Mouse (Mus musculus): ENCODE measurements around the gene Slc13a4. TPM values are rescaled to one million over a fixed set of nuclear protein-coding genes. Genes with fewer than 3 reads are reported as not detected.

The Slc13a4 gene
- total and polyA plus RNA-seq, 2 experiments from 2014 or later, result 0.11 to 0.22 TPM

- TF ChIP-seq CTCF (IDR thresholded peaks at IDR 0.05; ENCODE audit: low read depth), result no peak
- TF ChIP-seq EP300 (IDR thresholded peaks at IDR 0.05; ENCODE audit: low read depth), result no peak
- Histone ChIP-seq H3K36me3 (replicated peaks; ENCODE audit: control insufficient read depth, insufficient read depth, low read length) (no peaks in the 10 kb centered on the region), H3K4me1 (ENCODE audit: control insufficient read depth, insufficient read depth) (peaks cover 15% of the 10 kb centered on the region), H3K4me3 (ENCODE audit: low read depth, low read length) (no peak overlapping the region), H3K27ac (ENCODE audit: low read depth) (no peak overlapping the region), H3K27me3 (ENCODE audit: control insufficient read depth, insufficient read depth, low read length) (no peaks in the 10 kb centered on the region), H3K4me2 (ENCODE audit: low read depth, low read length) (no peak overlapping the region), H3K9me3 (replicated peaks; ENCODE audit: control insufficient read depth, low read length) (no peaks in the 10 kb centered on the region), H3K9ac (replicated peaks; ENCODE audit: low read depth, low read length) (no peak overlapping the region)
- DNase-seq (ENCODE audit: low spot score), result no peak
- WGBS, result 90% methylated on average over 7 of the region's 7 CpGs
- ATAC-seq (ENCODE audit: insufficient read depth, low read depth), result no peak
Measured at GRCm38 (mm10) chr6:35302581-35302980, 5.3 kb downstream of the Slc13a4 start.

GRCm38 (mm10) chr6:35298323-35298722, 9.6 kb downstream of the Slc13a4 start:
- Histone ChIP-seq H3K36me3 (replicated peaks; ENCODE audit: control insufficient read depth, insufficient read depth, low read length) (no peaks in the 10 kb centered on the region), H3K4me1 (ENCODE audit: control insufficient read depth, insufficient read depth) (peaks cover 25% of the 10 kb centered on the region), H3K9me3 (replicated peaks; ENCODE audit: control insufficient read depth, low read length) (no peaks in the 10 kb centered on the region), H3K4me2 (ENCODE audit: low read depth, low read length) (0 out of 2 replicates have a peak overlapping the region, but pooled peaks have one; percentile 3), H3K27ac (ENCODE audit: low read depth) (peak overlapping the region; percentile 78), H3K27me3 (ENCODE audit: control insufficient read depth, insufficient read depth, low read length) (no peaks in the 10 kb centered on the region), H3K4me3 (ENCODE audit: low read depth, low read length) (no peak overlapping the region), H3K9ac (replicated peaks; ENCODE audit: low read depth, low read length) (no peak overlapping the region)
- WGBS, result 10% methylated on average over 6 of the region's 6 CpGs
- no peak for TF ChIP-seq EP300 (IDR thresholded peaks at IDR 0.05; ENCODE audit: low read depth)
- TF ChIP-seq CTCF (IDR thresholded peaks at IDR 0.05; ENCODE audit: low read depth), result no peak
- peak; percentile 63 for DNase-seq (ENCODE audit: low spot score)
- peak; percentile 60 for ATAC-seq (ENCODE audit: insufficient read depth, low read depth)

GRCm38 (mm10) chr6:35297516-35298227, 10.3 kb downstream of the Slc13a4 start:
- ATAC-seq (ENCODE audit: insufficient read depth, low read depth) (no peak), DNase-seq (ENCODE audit: low spot score) (no peak)
- Histone ChIP-seq H3K9ac (replicated peaks; ENCODE audit: low read depth, low read length) (no peak overlapping the region), H3K27me3 (ENCODE audit: control insufficient read depth, insufficient read depth, low read length) (no peaks in the 10 kb centered on the region), H3K36me3 (replicated peaks; ENCODE audit: control insufficient read depth, insufficient read depth, low read length) (no peaks in the 10 kb centered on the region), H3K4me2 (ENCODE audit: low read depth, low read length) (no peak overlapping the region), H3K4me3 (ENCODE audit: low read depth, low read length) (no peak overlapping the region), H3K27ac (ENCODE audit: low read depth) (peak overlapping the region; percentile 78), H3K4me1 (ENCODE audit: control insufficient read depth, insufficient read depth) (peaks cover 25% of the 10 kb centered on the region), H3K9me3 (replicated peaks; ENCODE audit: control insufficient read depth, low read length) (no peaks in the 10 kb centered on the region)
- 89% methylated on average over 7 of the region's 7 CpGs for WGBS
- TF ChIP-seq CTCF (IDR thresholded peaks at IDR 0.05; ENCODE audit: low read depth) (no peak), EP300 (IDR thresholded peaks at IDR 0.05; ENCODE audit: low read depth) (no peak)

- TF ChIP-seq CTCF (IDR thresholded peaks at IDR 0.05; ENCODE audit: low read depth) (no peak), EP300 (IDR thresholded peaks at IDR 0.05; ENCODE audit: low read depth) (no peak)
- ATAC-seq (ENCODE audit: insufficient read depth, low read depth) (peak; percentile 58), DNase-seq (ENCODE audit: low spot score) (peak; percentile 43)
- peak overlapping the region; percentile 40 for H3K27ac ChIP-seq (ENCODE audit: low read depth)
- H3K9ac ChIP-seq (replicated peaks; ENCODE audit: low read depth, low read length), result no peak overlapping the region
- no peak overlapping the region for H3K4me2 ChIP-seq (ENCODE audit: low read depth, low read length)
- peaks cover 25% of the 10 kb centered on the region for H3K4me1 ChIP-seq (ENCODE audit: control insufficient read depth, insufficient read depth)
- 22% methylated on average over 2 of the region's 2 CpGs for WGBS
- no peaks in the 10 kb centered on the region for H3K27me3 ChIP-seq (ENCODE audit: control insufficient read depth, insufficient read depth, low read length)
- no peak overlapping the region for H3K4me3 ChIP-seq (ENCODE audit: low read depth, low read length)
- no peaks in the 10 kb centered on the region for H3K9me3 ChIP-seq (replicated peaks; ENCODE audit: control insufficient read depth, low read length)
- H3K36me3 ChIP-seq (replicated peaks; ENCODE audit: control insufficient read depth, insufficient read depth, low read length), result no peaks in the 10 kb centered on the region
Measured at GRCm38 (mm10) chr6:35297001-35297400, 10.9 kb downstream of the Slc13a4 start.

GRCm38 (mm10) chr6:35294964-35295363, 13.0 kb downstream of the Slc13a4 start:
- TF ChIP-seq EP300 (IDR thresholded peaks at IDR 0.05; ENCODE audit: low read depth) (no peak), CTCF (IDR thresholded peaks at IDR 0.05; ENCODE audit: low read depth) (no peak)
- 62% methylated on average over 2 of the region's 2 CpGs for WGBS
- H3K9me3 ChIP-seq (replicated peaks; ENCODE audit: control insufficient read depth, low read length), result no peaks in the 10 kb centered on the region

GRCm38 (mm10) chr6:35289676-35290075, 18.3 kb downstream of the Slc13a4 start:
- TF ChIP-seq CTCF (IDR thresholded peaks at IDR 0.05; ENCODE audit: low read depth) (no peak), EP300 (IDR thresholded peaks at IDR 0.05; ENCODE audit: low read depth) (no peak)
- no peak for DNase-seq (ENCODE audit: low spot score)
- Histone ChIP-seq H3K36me3 (replicated peaks; ENCODE audit: control insufficient read depth, insufficient read depth, low read length) (no peaks in the 10 kb centered on the region), H3K27me3 (ENCODE audit: control insufficient read depth, insufficient read depth, low read length) (no peaks in the 10 kb centered on the region), H3K4me1 (ENCODE audit: control insufficient read depth, insufficient read depth) (peaks cover 18% of the 10 kb centered on the region), H3K4me2 (ENCODE audit: low read depth, low read length) (no peak overlapping the region), H3K9ac (replicated peaks; ENCODE audit: low read depth, low read length) (no peak overlapping the region), H3K27ac (ENCODE audit: low read depth) (no peak overlapping the region), H3K9me3 (replicated peaks; ENCODE audit: control insufficient read depth, low read length) (no peaks in the 10 kb centered on the region), H3K4me3 (ENCODE audit: low read depth, low read length) (no peak overlapping the region)
- no peak for ATAC-seq (ENCODE audit: insufficient read depth, low read depth)
- WGBS, result 93% methylated on average over 8 of the region's 8 CpGs

More at GRCm38 (mm10) chr6:35294964-35295363, 13.0 kb downstream of the Slc13a4 start:
- Histone ChIP-seq H3K4me2 (ENCODE audit: low read depth, low read length) (no peak overlapping the region), H3K36me3 (replicated peaks; ENCODE audit: control insufficient read depth, insufficient read depth, low read length) (no peaks in the 10 kb centered on the region), H3K27ac (ENCODE audit: low read depth) (no peak overlapping the region), H3K27me3 (ENCODE audit: control insufficient read depth, insufficient read depth, low read length) (no peaks in the 10 kb centered on the region), H3K4me1 (ENCODE audit: control insufficient read depth, insufficient read depth) (peaks cover 25% of the 10 kb centered on the region), H3K4me3 (ENCODE audit: low read depth, low read length) (no peak overlapping the region), H3K9ac (replicated peaks; ENCODE audit: low read depth, low read length) (no peak overlapping the region)
- no peak for ATAC-seq (ENCODE audit: insufficient read depth, low read depth)
- DNase-seq (ENCODE audit: low spot score), result no peak

All from heart, postnatal 0 days (tissue).